Mouse (Mus musculus) liver, postnatal 0 days (tissue): ENCODE data around the gene Trp53rkb.
"Not testable (repeated sequence)": the region's sequence is repeated elsewhere in the genome, so short reads cannot be mapped to it uniquely, and the experiment has no call there.

Source experiments
- CTCF ChIP-seq: sonication (generic); IDR thresholded peaks from 2 replicates; pipeline ENCODE4 v1.5.1; 2016; ENCODE audit warnings: antibody characterized with exemption, low read depth
- EP300 ChIP-seq: IDR thresholded peaks from 2 replicates; pipeline ENCODE4 v1.6.1; 2016; ENCODE audit warnings: antibody characterized with exemption, low read depth, mild to moderate bottlenecking

GRCm38 (mm10) chr2:166746261-166746913 is 45.9 kb upstream of the Trp53rkb start:
- not testable (repeated sequence) for TF ChIP-seq CTCF, EP300
